Mouse (Mus musculus) testis, adult 2 months (tissue): Measurements from ENCODE around the gene Slc4a11. TPM values are rescaled to one million over a fixed set of nuclear protein-coding genes. Genes with fewer than 3 reads are reported as not detected.

ENCODE experiments used
- H3K27ac ChIP-seq: fragments of 200-500 bp; 2 replicates; pipeline ENCODE4 v1.5.1; 2012; ENCODE audit warnings: low read depth, low read length; ENCODE audit not compliant: control insufficient read depth, insufficient read depth
- H3K27me3 ChIP-seq: fragments of 200-500 bp; 2 replicates; pipeline ENCODE4 v1.6.1; 2012; ENCODE audit warnings: mild to moderate bottlenecking, low read length, moderate library complexity; ENCODE audit not compliant: control insufficient read depth, insufficient read depth
- H3K36me3 ChIP-seq: fragments of 200-500 bp; 2 replicates; pipeline ENCODE4 v1.6.1; 2012; ENCODE audit warnings: mild to moderate bottlenecking, low read length; ENCODE audit not compliant: control insufficient read depth, insufficient read depth
- H3K4me1 ChIP-seq: fragments of 200-500 bp; 2 replicates; pipeline ENCODE4 v1.6.1; 2012; ENCODE audit warnings: low read length; ENCODE audit not compliant: control insufficient read depth, insufficient read depth
- H3K4me3 ChIP-seq: fragments of 200-500 bp; 2 replicates; pipeline ENCODE4 v1.5.1; 2012; ENCODE audit warnings: low read depth, mild to moderate bottlenecking, low read length, moderate library complexity, mixed read lengths; ENCODE audit not compliant: control insufficient read depth
- CTCF ChIP-seq: fragments of 200-500 bp; IDR thresholded peaks from 2 replicates; pipeline ENCODE4 v1.5.1; 2012; ENCODE audit warnings: low read depth, mild to moderate bottlenecking, inconsistent platforms, low read length, moderate library complexity; ENCODE audit not compliant: control insufficient read depth, insufficient read depth, insufficient replicate concordance
- POLR2A ChIP-seq: fragments of 200-500 bp; IDR thresholded peaks from 2 replicates; pipeline ENCODE4 v1.6.1; 2012; ENCODE audit warnings: low read depth, mild to moderate bottlenecking, inconsistent platforms, low read length, moderate library complexity; ENCODE audit not compliant: control insufficient read depth
- polyA plus RNA-seq: library from polyadenylated mRNA; depleted of rRNA; stranded (reverse); fragments of >200 nt; gene quantifications from 2 replicates; pipeline ENCODE4 v1.2.3, GENCODE M21; 2012

Slc4a11 gene
- polyA plus RNA-seq, 1 experiment, result 1.6 TPM

DNA sequence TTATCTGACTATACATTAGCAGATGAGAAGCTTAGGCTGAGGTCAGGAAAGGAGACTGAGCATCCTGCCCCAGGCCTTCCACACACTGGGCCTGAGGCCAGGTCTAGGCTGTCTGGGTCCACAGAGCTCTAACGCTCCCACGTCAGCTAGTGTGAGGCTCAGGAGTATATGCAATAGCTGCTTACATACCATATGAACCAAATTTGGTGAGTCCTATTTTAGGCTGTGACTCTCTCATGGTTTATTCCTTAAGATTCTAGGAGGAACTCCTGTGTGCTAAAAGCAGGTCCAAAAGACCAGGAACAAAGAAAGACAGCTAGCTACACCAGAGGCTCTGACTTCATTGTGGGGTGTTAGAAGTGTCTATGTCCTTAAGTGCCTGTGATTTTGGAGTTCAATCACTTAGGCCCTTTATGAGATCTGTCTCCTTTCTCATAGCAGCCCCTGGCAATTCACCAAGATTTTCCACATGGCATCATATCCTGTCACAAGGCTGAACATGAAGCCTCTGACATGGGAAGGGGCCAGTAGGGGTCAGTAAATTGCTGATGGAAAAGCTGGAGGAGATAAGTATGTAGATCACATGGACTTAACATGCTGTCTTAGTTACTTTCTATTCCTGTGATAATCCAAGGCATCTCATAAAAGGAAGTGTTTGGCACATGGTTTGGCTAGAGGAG is 31.7 kb upstream of the Slc4a11 start:
- Histone ChIP-seq H3K27ac (no peak overlapping the region), H3K4me1 (no peaks in the 10 kb centered on the region), H3K36me3 (peaks cover 3% of the 10 kb centered on the region), H3K4me3 (no peak overlapping the region), H3K27me3 (no peaks in the 10 kb centered on the region)
- TF ChIP-seq CTCF, result no peak
- no peak for TF ChIP-seq POLR2A

DNA sequence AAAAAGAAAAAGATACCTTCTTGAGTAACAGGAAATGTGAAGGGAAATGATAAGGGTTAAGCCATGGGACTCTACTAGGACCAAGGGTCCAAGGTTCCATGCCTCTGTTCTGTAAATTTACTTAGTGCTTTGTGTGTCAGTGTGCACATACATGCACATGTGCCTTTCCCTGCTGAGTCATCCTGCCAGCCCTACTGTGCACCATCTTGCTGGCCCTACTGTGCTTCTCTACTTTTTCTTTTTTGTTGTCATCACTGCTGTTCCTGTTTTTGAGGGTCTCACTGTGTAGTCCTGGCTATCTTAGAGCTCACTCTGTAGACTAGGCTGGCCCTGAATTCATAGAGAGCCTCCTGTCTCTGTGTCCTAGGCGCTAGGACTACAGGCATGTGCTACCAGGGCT is 30.4 kb upstream of the Slc4a11 start:
- TF ChIP-seq POLR2A, result no peak
- peaks cover 3% of the 10 kb centered on the region for H3K36me3 ChIP-seq
- H3K4me3 ChIP-seq, result no peak overlapping the region

GRCm38 (mm10) chr2:130724369-130724768 is 27.1 kb upstream of the Slc4a11 start:
- H3K27me3 ChIP-seq, result no peaks in the 10 kb centered on the region
- H3K36me3 ChIP-seq, result peaks cover 2% of the 10 kb centered on the region
- H3K27ac ChIP-seq, result no peak overlapping the region
- no peaks in the 10 kb centered on the region for H3K4me1 ChIP-seq
- no peak overlapping the region for H3K4me3 ChIP-seq
- TF ChIP-seq POLR2A, result no peak
- TF ChIP-seq CTCF, result no peak

More for the DNA sequence above, 30.4 kb upstream of the Slc4a11 start:
- H3K27ac ChIP-seq, result no peak overlapping the region
- H3K4me1 ChIP-seq, result no peaks in the 10 kb centered on the region
- H3K27me3 ChIP-seq, result no peaks in the 10 kb centered on the region

- peaks cover 3% of the 10 kb centered on the region for H3K36me3 ChIP-seq
- H3K27ac ChIP-seq, result no peak overlapping the region
- no peak for TF ChIP-seq CTCF
- no peak for TF ChIP-seq POLR2A
- no peak overlapping the region for H3K4me3 ChIP-seq
- H3K4me1 ChIP-seq, result no peaks in the 10 kb centered on the region
- H3K27me3 ChIP-seq, result no peaks in the 10 kb centered on the region
Measured at GRCm38 (mm10) chr2:130717951-130718350, 20.6 kb upstream of the Slc4a11 start.

DNA sequence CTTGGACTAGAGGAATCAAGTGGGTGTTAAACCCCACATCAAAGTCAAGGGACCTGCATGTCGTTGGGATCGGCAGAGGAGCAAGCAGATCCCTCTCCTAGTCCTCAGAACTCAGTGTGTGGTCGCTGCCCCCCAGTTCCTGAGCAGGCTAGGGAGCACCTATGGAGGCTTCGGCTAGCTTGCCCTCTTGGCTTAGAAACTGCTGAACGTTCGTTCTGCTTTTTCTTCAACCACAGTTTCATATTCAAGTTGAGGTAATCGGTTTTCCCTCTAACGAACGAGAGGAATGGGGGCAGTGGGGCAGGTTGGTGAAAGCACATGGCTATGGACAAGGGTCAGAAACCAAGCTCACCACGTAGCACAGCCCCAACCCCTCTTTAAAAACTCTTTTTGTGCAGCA is 9.7 kb upstream of the Slc4a11 start:
- Histone ChIP-seq H3K27me3 (no peaks in the 10 kb centered on the region), H3K36me3 (peaks cover 2% of the 10 kb centered on the region; the same call in 1 of the 2 replicates), H3K27ac (no peak overlapping the region), H3K4me1 (no peaks in the 10 kb centered on the region), H3K4me3 (no peak overlapping the region)
- no peak for TF ChIP-seq POLR2A
- no peak for TF ChIP-seq CTCF

DNA sequence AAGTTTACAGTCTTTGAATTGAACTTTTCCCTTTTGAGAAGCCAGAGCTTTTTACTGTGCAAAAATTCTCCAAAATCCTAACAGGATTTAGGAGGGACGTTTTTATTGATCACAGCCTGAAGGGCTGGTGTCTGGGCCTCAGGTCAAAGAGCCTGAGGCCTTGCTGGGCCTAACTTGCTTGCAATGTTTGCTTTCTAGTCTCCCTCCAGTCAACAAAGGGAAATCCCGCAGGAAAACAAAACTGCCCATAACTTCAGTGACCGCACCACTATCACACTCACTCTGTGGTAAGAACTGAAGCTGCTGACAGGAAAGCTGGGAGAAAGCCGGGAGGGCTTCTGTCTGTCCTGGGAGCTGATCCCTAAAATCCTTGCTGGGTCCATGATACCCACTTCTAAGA is 9.3 kb upstream of the Slc4a11 start:
- H3K27me3 ChIP-seq, result no peaks in the 10 kb centered on the region
- no peaks in the 10 kb centered on the region for H3K4me1 ChIP-seq
- peaks cover 2% of the 10 kb centered on the region; the same call in 1 of the 2 replicates for H3K36me3 ChIP-seq
- no peak overlapping the region for H3K4me3 ChIP-seq
- TF ChIP-seq POLR2A (no peak), CTCF (no peak)
- no peak overlapping the region for H3K27ac ChIP-seq

- Histone ChIP-seq H3K4me3 (no peak overlapping the region), H3K4me1 (no peaks in the 10 kb centered on the region), H3K27ac (no peak overlapping the region), H3K27me3 (no peaks in the 10 kb centered on the region), H3K36me3 (no peaks in the 10 kb centered on the region; the same call in 1 of the 2 replicates)
- TF ChIP-seq CTCF (no peak), POLR2A (no peak)
Measured at GRCm38 (mm10) chr2:130705178-130705577, 7.9 kb upstream of the Slc4a11 start.
